Mouse (Mus musculus) heart, embryonic 12.5 days (tissue): ENCODE data around the gene AI464131. TPM values are rescaled to one million over a fixed set of nuclear protein-coding genes. Genes with fewer than 3 reads are reported as not detected.

ENCODE experiments used
- ATAC-seq: fragments of 200-750 bp; cut with Nextera tagmentation; 2 replicates; pipeline ENCODE4 v1.8.0; 2017; ENCODE audit warnings: moderate TSS enrichment, moderate library complexity; ENCODE audit not compliant: insufficient number of reproducible peaks, low FRiP score
- H3K27ac ChIP-seq: fragments of 300-500 bp; sonication (generic); 2 replicates; pipeline ENCODE4 v1.5.1; 2016; ENCODE audit warnings: mild to moderate bottlenecking, moderate library complexity; ENCODE audit not compliant: poor library complexity, severe bottlenecking
- H3K27me3 ChIP-seq: fragments of 300-500 bp; sonication (generic); replicated peaks from 2 replicates; pipeline ENCODE4 v1.6.1; 2016; ENCODE audit warnings: mild to moderate bottlenecking, moderate library complexity
- H3K36me3 ChIP-seq: fragments of 300-500 bp; sonication (generic); 2 replicates; pipeline ENCODE4 v1.6.1; 2016; ENCODE audit warnings: mild to moderate bottlenecking, moderate library complexity
- H3K4me1 ChIP-seq: fragments of 300-500 bp; sonication (generic); replicated peaks from 2 replicates; pipeline ENCODE4 v1.6.1; 2016; ENCODE audit warnings: mild to moderate bottlenecking
- H3K4me2 ChIP-seq: fragments of 300-500 bp; sonication (generic); 2 replicates; pipeline ENCODE4 v1.6.1; 2016; ENCODE audit warnings: mild to moderate bottlenecking, moderate library complexity
- H3K4me3 ChIP-seq: fragments of 300-500 bp; sonication (generic); 2 replicates; pipeline ENCODE4 v1.5.1; 2016; ENCODE audit warnings: mild to moderate bottlenecking
- H3K9ac ChIP-seq: fragments of 300-500 bp; sonication (generic); 2 replicates; pipeline ENCODE4 v1.6.1; 2016; ENCODE audit warnings: mild to moderate bottlenecking, moderate library complexity
- H3K9me3 ChIP-seq: fragments of 300-500 bp; sonication (generic); replicated peaks from 2 replicates; pipeline ENCODE4 v1.6.1; 2016; ENCODE audit warnings: mild to moderate bottlenecking, moderate library complexity
- WGBS: fragments of 180-500 bp; shearing (Covaris S2); methylation state at CpG from one replicate; pipeline ENCODE4 v1.1.7; 2016; 5-methylcytosine and 5-hydroxymethylcytosine counted together
- polyA plus RNA-seq: library from polyadenylated mRNA; unstranded; fragments of >200 nt; fragmentation: Nextera tagmentation; extraction: Ambion mirVana; gene quantifications from 2 replicates; pipeline ENCODE4 v1.2.1, GENCODE M21; 2016

AI464131 gene
- polyA plus RNA-seq, 1 experiment from 2014 or later: 2.6 TPM

GRCm38 (mm10) chr4:41494378-41494777 lies 8.5 kb downstream of the AI464131 start:
- peaks cover 20% of the 10 kb centered on the region for H3K4me1 ChIP-seq
- ATAC-seq: no peak
- no peak overlapping the region for H3K9ac ChIP-seq
- H3K4me2 ChIP-seq: no peak overlapping the region
- H3K27me3 ChIP-seq: peaks cover 55% of the 10 kb centered on the region
- H3K9me3 ChIP-seq: no peaks in the 10 kb centered on the region
- no peak overlapping the region for H3K27ac ChIP-seq
- WGBS: 43% methylated on average over 3 of the region's 3 CpGs
- H3K36me3 ChIP-seq: no peaks in the 10 kb centered on the region
- no peak overlapping the region for H3K4me3 ChIP-seq

GRCm38 (mm10) chr4:41493464-41494116 lies 9.3 kb downstream of the AI464131 start:
- H3K27me3 ChIP-seq: peaks cover 48% of the 10 kb centered on the region
- ATAC-seq: no peak

DNA sequence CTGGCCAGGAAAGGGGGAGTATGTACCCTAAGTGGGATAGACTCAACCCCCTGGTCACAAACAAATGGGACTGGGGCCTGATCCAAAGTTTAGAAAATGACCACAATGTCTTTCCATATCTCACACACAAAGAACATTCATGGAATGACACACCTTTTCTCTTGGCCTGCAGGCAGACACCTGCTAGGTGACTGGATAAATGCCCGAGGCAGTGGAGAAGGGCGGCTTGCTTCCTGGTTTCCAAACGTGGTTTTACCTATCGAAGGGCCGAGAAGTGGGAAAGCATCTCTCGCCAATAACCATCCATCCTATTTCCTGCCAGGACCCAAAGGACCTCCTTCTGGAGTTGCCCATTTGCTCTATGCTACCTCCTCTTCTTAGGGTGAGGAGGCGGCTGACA lies 9.9 kb downstream of the AI464131 start:
- WGBS: 72% methylated on average over 7 of the region's 7 CpGs
- ATAC-seq: no peak
- Histone ChIP-seq H3K4me2 (no peak overlapping the region), H3K9me3 (no peaks in the 10 kb centered on the region), H3K4me3 (no peak overlapping the region), H3K9ac (no peak overlapping the region), H3K27me3 (peaks cover 42% of the 10 kb centered on the region), H3K4me1 (peaks cover 6% of the 10 kb centered on the region), H3K27ac (no peak overlapping the region), H3K36me3 (no peaks in the 10 kb centered on the region)

More at GRCm38 (mm10) chr4:41493464-41494116, 9.3 kb downstream of the AI464131 start:
- Histone ChIP-seq H3K9ac (no peak overlapping the region), H3K4me2 (no peak overlapping the region), H3K4me1 (peaks cover 13% of the 10 kb centered on the region), H3K9me3 (no peaks in the 10 kb centered on the region), H3K4me3 (no peak overlapping the region), H3K36me3 (no peaks in the 10 kb centered on the region), H3K27ac (no peak overlapping the region)
- WGBS: 76% methylated on average over 3 of the region's 3 CpGs

- Histone ChIP-seq H3K4me3 (no peak overlapping the region), H3K4me2 (no peak overlapping the region), H3K36me3 (peaks cover 8% of the 10 kb centered on the region; the same call in 1 of the 2 replicates), H3K27ac (no peak overlapping the region), H3K4me1 (0 out of 2 replicates have a peak, but pooled peaks cover 3% of the 10 kb centered on the region), H3K9ac (no peak overlapping the region), H3K9me3 (peaks cover 5% of the 10 kb centered on the region; the same call in 1 of the 2 replicates), H3K27me3 (no peaks in the 10 kb centered on the region)
- 48% methylated on average over 6 of the region's 6 CpGs for WGBS
- ATAC-seq: no peak
Observed at GRCm38 (mm10) chr4:41481601-41482017, 21.3 kb downstream of the AI464131 start.

- ATAC-seq: no peak
- Histone ChIP-seq H3K9ac (no peak overlapping the region), H3K9me3 (no peaks in the 10 kb centered on the region), H3K27ac (no peak overlapping the region), H3K36me3 (peaks cover 8% of the 10 kb centered on the region; the same call in 1 of the 2 replicates), H3K4me3 (no peak overlapping the region), H3K27me3 (no peaks in the 10 kb centered on the region), H3K4me2 (no peak overlapping the region), H3K4me1 (0 out of 2 replicates have a peak, but pooled peaks cover 3% of the 10 kb centered on the region)
- 84% methylated on average over 8 of the region's 8 CpGs for WGBS
Observed at GRCm38 (mm10) chr4:41480254-41480653, 22.6 kb downstream of the AI464131 start.

DNA sequence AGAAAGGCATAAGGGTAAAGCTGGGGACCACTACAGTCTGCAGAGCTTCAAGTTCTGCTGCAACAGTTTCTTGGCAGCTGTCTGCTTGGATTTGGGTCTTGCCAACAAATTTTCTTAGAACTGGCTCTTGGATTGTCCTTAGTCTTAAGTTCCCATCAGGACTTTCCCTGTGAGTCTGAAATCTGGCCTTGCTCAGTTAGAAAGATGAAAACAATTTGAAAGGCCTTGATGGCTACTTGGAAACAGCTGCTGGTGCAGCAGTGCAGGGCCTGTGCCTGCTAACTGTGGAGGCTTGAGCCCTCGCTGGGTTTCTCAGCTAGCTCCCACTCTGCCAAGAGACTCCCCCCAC lies 23.4 kb downstream of the AI464131 start:
- ATAC-seq: no peak
- H3K36me3 ChIP-seq: peaks cover 8% of the 10 kb centered on the region; the same call in 1 of the 2 replicates

DNA sequence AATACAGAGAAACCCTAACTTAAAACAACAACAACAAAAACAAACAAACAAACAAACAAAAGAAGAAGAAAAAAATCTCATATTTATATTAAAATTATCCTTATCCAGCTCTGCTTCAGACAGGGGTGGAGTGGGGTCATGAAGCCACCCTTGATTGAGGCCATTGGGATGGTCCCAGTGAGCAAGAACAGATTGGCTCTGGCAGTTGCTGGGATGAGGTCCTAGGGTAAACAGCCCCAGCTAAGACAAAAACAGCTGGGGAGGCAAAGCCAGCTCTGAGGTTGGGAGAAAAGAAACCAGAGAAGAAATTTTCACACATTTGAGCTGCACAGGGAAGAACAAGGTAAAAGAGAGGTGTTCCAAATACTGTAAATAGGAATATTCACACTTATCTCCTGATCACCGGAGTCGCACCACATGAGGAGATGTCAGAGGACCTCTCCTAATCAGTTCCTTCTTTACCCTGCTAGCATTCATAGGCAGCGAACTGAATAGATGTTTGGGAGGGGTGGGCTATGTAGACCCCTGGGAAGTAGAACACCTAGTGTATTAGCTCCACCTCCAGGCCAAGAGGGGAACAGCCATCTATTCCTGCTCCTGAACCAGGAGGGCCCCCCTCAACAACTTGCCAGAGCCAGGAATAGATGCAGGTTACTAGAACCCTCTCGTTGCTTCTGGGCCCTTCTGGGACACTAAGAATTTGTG lies 24.0 kb downstream of the AI464131 start:
- peaks cover 8% of the 10 kb centered on the region; the same call in 1 of the 2 replicates for H3K36me3 ChIP-seq
- H3K4me1 ChIP-seq: 0 out of 2 replicates have a peak, but pooled peaks cover 3% of the 10 kb centered on the region
- no peak overlapping the region for H3K9ac ChIP-seq
- no peak overlapping the region for H3K4me2 ChIP-seq
- 69% methylated on average over 4 of the region's 4 CpGs for WGBS
- ATAC-seq: no peak
- no peak overlapping the region for H3K4me3 ChIP-seq
- H3K27me3 ChIP-seq: no peaks in the 10 kb centered on the region
- no peaks in the 10 kb centered on the region for H3K9me3 ChIP-seq
- H3K27ac ChIP-seq: no peak overlapping the region

More for the DNA sequence above, 23.4 kb downstream of the AI464131 start:
- Histone ChIP-seq H3K4me2 (no peak overlapping the region), H3K4me3 (no peak overlapping the region), H3K4me1 (0 out of 2 replicates have a peak, but pooled peaks cover 3% of the 10 kb centered on the region), H3K9me3 (no peaks in the 10 kb centered on the region), H3K27ac (no peak overlapping the region), H3K27me3 (no peaks in the 10 kb centered on the region), H3K9ac (no peak overlapping the region)
- WGBS: 69% methylated on average over 1 of the region's 1 CpGs

- 79% methylated on average over 9 of the region's 9 CpGs for WGBS
Observed at GRCm38 (mm10) chr4:41477648-41478160, 25.2 kb downstream of the AI464131 start.

DNA sequence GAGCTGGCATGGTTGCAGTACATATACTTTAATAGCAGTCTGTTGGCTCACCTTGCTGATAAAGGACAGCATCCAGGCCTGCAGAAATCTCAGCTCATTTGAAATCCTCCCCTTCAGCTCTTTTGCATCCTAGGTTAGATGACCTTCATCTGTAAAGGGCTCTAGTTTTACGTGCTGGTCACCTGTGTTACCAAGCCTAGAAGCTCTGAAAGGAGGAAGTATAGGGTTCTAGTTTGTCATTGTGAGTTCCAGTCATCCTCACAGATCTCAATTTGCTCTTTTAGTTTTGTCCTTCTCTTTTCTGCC lies 31.5 kb downstream of the AI464131 start:
- 69% methylated on average over 1 of the region's 1 CpGs for WGBS
- H3K27ac ChIP-seq: no peak overlapping the region
- no peak for ATAC-seq

More at GRCm38 (mm10) chr4:41477648-41478160, 25.2 kb downstream of the AI464131 start:
- Histone ChIP-seq H3K4me2 (no peak overlapping the region), H3K9ac (no peak overlapping the region), H3K27ac (no peak overlapping the region), H3K9me3 (no peaks in the 10 kb centered on the region), H3K27me3 (no peaks in the 10 kb centered on the region), H3K36me3 (peaks cover 8% of the 10 kb centered on the region; the same call in 1 of the 2 replicates), H3K4me3 (no peak overlapping the region), H3K4me1 (0 out of 2 replicates have a peak, but pooled peaks cover 3% of the 10 kb centered on the region)
- ATAC-seq: no peak

DNA sequence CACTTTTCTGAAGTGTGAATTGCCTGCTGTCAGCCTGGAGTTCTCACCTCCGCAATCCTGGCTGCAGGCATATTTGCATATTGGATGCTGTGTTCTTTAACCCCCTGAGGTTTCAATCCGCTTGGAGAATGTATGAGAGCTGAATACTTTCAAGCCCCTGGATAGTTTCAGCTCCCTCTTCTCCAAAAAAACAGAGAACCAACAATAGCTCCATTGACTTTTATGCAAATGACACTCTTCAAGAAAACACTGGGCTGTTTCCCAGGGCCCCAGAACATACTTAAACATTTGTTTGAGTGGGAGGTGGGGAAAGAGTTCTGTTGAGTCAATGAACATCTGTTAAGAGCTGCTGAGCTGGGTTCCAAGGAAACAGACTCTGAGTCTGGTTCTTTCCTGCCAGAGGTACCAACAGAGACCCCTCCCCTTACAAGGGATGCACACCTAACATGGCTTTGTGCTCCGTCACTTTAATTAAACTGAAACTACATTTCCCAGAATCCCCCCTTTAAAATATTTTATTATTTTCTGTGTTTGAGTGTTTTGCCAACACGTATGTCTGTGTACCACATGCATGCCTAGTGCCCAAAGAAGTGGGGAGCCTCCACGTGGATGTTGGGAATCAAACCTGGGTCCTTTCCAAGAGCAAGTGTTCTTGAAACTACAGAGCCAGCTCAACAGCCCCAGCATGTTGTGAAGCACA lies 32.0 kb downstream of the AI464131 start:
- H3K27ac ChIP-seq: no peak overlapping the region
- H3K4me3 ChIP-seq: no peak overlapping the region
- H3K36me3 ChIP-seq: no peaks in the 10 kb centered on the region
- no peak overlapping the region for H3K9ac ChIP-seq
- WGBS: 46% methylated on average over 5 of the region's 5 CpGs
- no peak overlapping the region for H3K4me2 ChIP-seq
- H3K4me1 ChIP-seq: no peaks in the 10 kb centered on the region
- no peaks in the 10 kb centered on the region for H3K9me3 ChIP-seq
- no peaks in the 10 kb centered on the region for H3K27me3 ChIP-seq
- ATAC-seq: no peak

More for the DNA sequence above, 31.5 kb downstream of the AI464131 start:
- Histone ChIP-seq H3K27me3 (no peaks in the 10 kb centered on the region), H3K9me3 (no peaks in the 10 kb centered on the region), H3K4me3 (no peak overlapping the region), H3K36me3 (no peaks in the 10 kb centered on the region), H3K9ac (no peak overlapping the region), H3K4me2 (no peak overlapping the region), H3K4me1 (no peaks in the 10 kb centered on the region)
